Mouse (Mus musculus): Measurements from ENCODE around the gene Atp6v0e. TPM values are rescaled to one million over a fixed set of nuclear protein-coding genes. Genes with fewer than 3 reads are reported as not detected.

Atp6v0e gene
- total and polyA plus RNA-seq, 3 experiments, result 190 to 422 (median 226) TPM

DNA sequence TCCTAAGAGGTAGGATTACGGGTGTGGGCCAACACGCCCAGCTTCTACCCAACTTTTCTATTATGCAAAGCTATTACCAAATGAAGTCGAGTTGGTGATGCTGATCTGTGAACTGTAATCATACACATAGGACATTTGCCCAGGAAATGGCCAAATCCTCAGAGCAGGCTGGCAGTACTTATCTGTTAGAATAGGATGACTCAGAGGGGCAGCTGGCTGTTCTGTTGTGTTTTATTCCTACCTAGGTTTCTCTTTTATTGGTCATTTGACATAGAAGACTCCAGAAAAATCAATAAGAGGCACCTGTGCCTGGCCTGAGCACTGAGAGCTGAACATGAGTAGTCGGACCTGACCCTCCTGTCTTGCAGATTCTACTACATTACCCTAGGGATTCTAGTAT lies 39.6 kb downstream of the Atp6v0e start:
- no peak overlapping the region for H3K27ac ChIP-seq (ENCODE audit: insufficient read depth, low read depth)
- dilution Hi-C loops (cut with MboI; ENCODE audit: extremely low pct_ligation_motif_present, extremely low pct_unique_long_range_greater_than_20kb, low sequenced_read_pairs), result no loop called here
- no peaks in the 10 kb centered on the region for H3K27me3 ChIP-seq (replicated peaks)
- no peak overlapping the region for H3K9ac ChIP-seq (ENCODE audit: insufficient read depth, low read depth)
- DNase-seq (ENCODE audit: extremely low read depth), result no peak
- H3K9me3 ChIP-seq (replicated peaks; ENCODE audit: low read length), result peaks cover 3% of the 10 kb centered on the region
- no peaks in the 10 kb centered on the region for H3K79me2 ChIP-seq (replicated peaks; ENCODE audit: control insufficient read depth, extremely low read depth, insufficient read depth, poor library complexity, severe bottlenecking)
- no peaks in the 10 kb centered on the region for H3K4me1 ChIP-seq (ENCODE audit: control insufficient read depth in 1 of 2, insufficient read depth in 2 of 2)
- no peak for TF ChIP-seq CHD2 (IDR thresholded peaks at IDR 0.05; ENCODE audit: low read length)
- no peak for TF ChIP-seq MAZ (IDR thresholded peaks at IDR 0.05; ENCODE audit: low read depth, low read length)
- no peak for TF ChIP-seq GABPA (IDR thresholded peaks at IDR 0.05; ENCODE audit: insufficient replicate concordance, low read depth, low read length)
- no peak for TF ChIP-seq PAX5 (IDR thresholded peaks at IDR 0.05; ENCODE audit: low read length)
- no peak for TF ChIP-seq IRF4 (IDR thresholded peaks at IDR 0.05; ENCODE audit: low read depth, low read length)
- TF ChIP-seq MEF2A (IDR thresholded peaks at IDR 0.05; ENCODE audit: borderline replicate concordance, low read depth, low read length), result no peak
- TF ChIP-seq NRF1 (IDR thresholded peaks at IDR 0.05; ENCODE audit: low read depth, low read length), result no peak
- TF ChIP-seq ZKSCAN1 (IDR thresholded peaks at IDR 0.05; ENCODE audit: borderline replicate concordance, low read depth, low read length), result no peak
- TF ChIP-seq POLR2A (IDR thresholded peaks at IDR 0.05; ENCODE audit: low read depth, low read length), result no peak
- in situ Hi-C loops (cut with MboI; ENCODE audit: low pct_ligation_motif_present, low pct_unique_long_range_greater_than_20kb, low sequenced_read_pairs), result no loop called here
- H3K4me3 ChIP-seq (replicated peaks in 1 of 3; ENCODE audit: low read depth in 2 of 3, low read length in 2 of 3, poor library complexity in 1 of 3), result no peak overlapping the region
- no peak overlapping the region for H3K4me2 ChIP-seq (ENCODE audit: insufficient read depth, low read depth, poor library complexity, severe bottlenecking)
- peaks cover 25 to 59% of the 10 kb centered on the region in 2 experiments for H3K36me3 ChIP-seq (replicated peaks in 1 of 2; ENCODE audit: control insufficient read depth in 1 of 2, insufficient read depth in 1 of 2, low read length in 1 of 2)

DNA sequence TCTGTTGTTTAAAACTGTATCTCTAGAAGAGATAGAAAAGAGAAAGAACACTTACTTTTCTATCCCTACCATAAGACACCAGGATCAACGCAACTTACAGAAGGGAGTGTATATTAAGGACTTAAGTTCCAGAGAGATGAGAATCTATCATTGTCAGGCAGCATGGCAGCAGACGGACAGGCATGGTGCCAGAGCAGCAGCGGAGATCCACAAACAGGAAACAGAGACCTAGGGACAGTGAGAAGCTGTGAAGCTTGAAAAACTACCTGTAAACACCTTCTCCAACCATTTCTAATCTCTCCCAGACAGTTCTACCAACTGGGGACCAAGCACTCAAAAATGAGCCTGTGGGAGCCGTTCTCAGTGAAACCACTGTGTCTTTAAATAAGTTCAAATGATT lies 40.6 kb downstream of the Atp6v0e start:
- dilution Hi-C loops (cut with MboI; ENCODE audit: extremely low pct_ligation_motif_present, extremely low pct_unique_long_range_greater_than_20kb, low sequenced_read_pairs), result no loop called here
- H3K4me3 ChIP-seq (replicated peaks in 1 of 3; ENCODE audit: low read depth in 2 of 3, low read length in 2 of 3, poor library complexity in 1 of 3), result no peak overlapping the region
- no peaks in the 10 kb centered on the region for H3K4me1 ChIP-seq (ENCODE audit: control insufficient read depth in 1 of 2, insufficient read depth in 2 of 2)
- no peak overlapping the region for H3K27ac ChIP-seq (ENCODE audit: insufficient read depth, low read depth)
- TF ChIP-seq PAX5 (IDR thresholded peaks at IDR 0.05; ENCODE audit: low read length), result no peak
- TF ChIP-seq RAD21 (IDR thresholded peaks at IDR 0.05; ENCODE audit: low read depth, low read length), result no peak
- no peak for TF ChIP-seq MAFK (IDR thresholded peaks at IDR 0.05; ENCODE audit: insufficient replicate concordance, low read length)
- TF ChIP-seq ZKSCAN1 (IDR thresholded peaks at IDR 0.05; ENCODE audit: borderline replicate concordance, low read depth, low read length), result no peak
- H3K4me2 ChIP-seq (ENCODE audit: insufficient read depth, low read depth, poor library complexity, severe bottlenecking), result no peak overlapping the region
- H3K36me3 ChIP-seq (replicated peaks in 1 of 2; ENCODE audit: control insufficient read depth in 1 of 2, insufficient read depth in 1 of 2, low read length in 1 of 2), result peaks cover 17 to 49% of the 10 kb centered on the region in 2 experiments
- in situ Hi-C loops (cut with MboI; ENCODE audit: low pct_ligation_motif_present, low pct_unique_long_range_greater_than_20kb, low sequenced_read_pairs), result no loop called here
- H3K9ac ChIP-seq (ENCODE audit: insufficient read depth, low read depth), result no peak overlapping the region
- peaks cover 3% of the 10 kb centered on the region for H3K9me3 ChIP-seq (replicated peaks; ENCODE audit: low read length)
- no peaks in the 10 kb centered on the region for H3K79me2 ChIP-seq (replicated peaks; ENCODE audit: control insufficient read depth, extremely low read depth, insufficient read depth, poor library complexity, severe bottlenecking)
- no peaks in the 10 kb centered on the region for H3K27me3 ChIP-seq (replicated peaks)
- no peak for DNase-seq (ENCODE audit: extremely low read depth)

DNA sequence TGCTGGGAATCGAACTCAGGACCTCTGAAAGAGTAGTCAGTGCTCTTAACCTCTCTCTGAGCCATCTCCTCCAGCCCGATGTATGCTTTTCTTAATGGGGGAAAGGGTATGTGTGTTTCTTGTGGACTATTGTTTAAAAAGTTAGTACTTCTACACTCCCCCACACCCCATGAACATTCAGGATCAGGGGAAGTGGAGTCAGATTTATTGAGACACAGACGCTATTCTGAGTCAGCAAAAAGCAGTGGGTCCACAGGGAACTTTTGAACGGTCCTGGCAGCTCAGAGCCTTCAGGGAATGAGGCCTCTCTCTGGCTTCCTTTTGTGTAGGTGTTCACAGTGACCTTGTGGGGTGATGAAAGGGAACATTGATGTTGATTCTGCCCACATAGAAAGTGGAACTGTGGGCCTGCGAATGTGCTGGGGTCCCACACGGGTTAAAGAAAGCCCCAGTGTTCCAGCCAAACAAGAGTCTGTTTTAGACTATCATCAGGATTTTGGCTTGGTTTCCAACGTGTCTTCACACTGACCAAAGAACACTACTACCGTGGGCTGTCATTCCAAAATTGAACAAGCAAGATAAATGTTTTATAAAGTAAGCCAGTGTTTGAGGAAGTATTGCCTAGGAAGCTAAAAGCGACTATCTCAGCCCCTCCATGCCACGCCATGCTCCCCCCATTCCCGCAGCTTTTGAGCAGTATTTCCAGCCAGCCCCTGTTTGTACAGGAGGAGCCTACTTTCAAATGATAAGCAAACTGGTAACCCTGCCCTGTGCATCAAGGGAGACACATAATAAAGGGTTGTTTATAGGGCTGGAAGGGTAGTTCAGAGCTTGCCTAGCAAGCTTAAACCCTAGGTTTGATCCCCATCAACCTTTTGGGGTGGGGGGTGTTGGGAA lies 42.7 kb downstream of the Atp6v0e start:
- no peak overlapping the region for H3K9ac ChIP-seq (ENCODE audit: insufficient read depth, low read depth)
- no peak overlapping the region for H3K4me3 ChIP-seq (replicated peaks in 1 of 3; ENCODE audit: low read depth in 2 of 3, low read length in 2 of 3, poor library complexity in 1 of 3)
- peaks cover 3% of the 10 kb centered on the region for H3K9me3 ChIP-seq (replicated peaks; ENCODE audit: low read length)
- dilution Hi-C loops (cut with MboI; ENCODE audit: extremely low pct_ligation_motif_present, extremely low pct_unique_long_range_greater_than_20kb, low sequenced_read_pairs), result no loop called here
- TF ChIP-seq BHLHE40 (IDR thresholded peaks at IDR 0.05; ENCODE audit: low read depth, low read length) (no peak), JUN (IDR thresholded peaks at IDR 0.05; ENCODE audit: insufficient read depth, low read depth, low read length) (no peak), USF1 (IDR thresholded peaks at IDR 0.05; ENCODE audit: low read depth, low read length) (no peak), MAFK (IDR thresholded peaks at IDR 0.05; ENCODE audit: insufficient replicate concordance, low read length) (0 out of 2 replicates have a peak, but pooled peaks have one; percentile 36), ZC3H11A (IDR thresholded peaks at IDR 0.05; ENCODE audit: low read depth, low read length) (no peak), POLR2A (IDR thresholded peaks at IDR 0.05; ENCODE audit: low read depth, low read length) (no peak)
- H3K79me2 ChIP-seq (replicated peaks; ENCODE audit: control insufficient read depth, extremely low read depth, insufficient read depth, poor library complexity, severe bottlenecking), result no peaks in the 10 kb centered on the region
- H3K36me3 ChIP-seq (replicated peaks in 1 of 2; ENCODE audit: control insufficient read depth in 1 of 2, insufficient read depth in 1 of 2, low read length in 1 of 2), result peaks cover 0 to 29% of the 10 kb centered on the region in 2 experiments
- no peak overlapping the region for H3K4me2 ChIP-seq (ENCODE audit: insufficient read depth, low read depth, poor library complexity, severe bottlenecking)
- H3K4me1 ChIP-seq (ENCODE audit: control insufficient read depth in 1 of 2, insufficient read depth in 2 of 2), result peaks cover 0 to 12% of the 10 kb centered on the region in 2 experiments; a peak in 3 of 4 replicates
- no peak overlapping the region for H3K27ac ChIP-seq (ENCODE audit: insufficient read depth, low read depth)
- in situ Hi-C loops (cut with MboI; ENCODE audit: low pct_ligation_motif_present, low pct_unique_long_range_greater_than_20kb, low sequenced_read_pairs), result no loop called here
- no peak for DNase-seq (ENCODE audit: extremely low read depth)
- no peaks in the 10 kb centered on the region for H3K27me3 ChIP-seq (replicated peaks)
